Mouse (Mus musculus) liver, postnatal 0 days (tissue): ENCODE results near the gene Hal. TPM values are rescaled to one million over a fixed set of nuclear protein-coding genes. Genes with fewer than 3 reads are reported as not detected.

Source experiments
- ATAC-seq: fragments of 200-750 bp; cut with Nextera tagmentation; 2 replicates; pipeline ENCODE4 v1.8.0; 2017; ENCODE audit warnings: mild to moderate bottlenecking, moderate library complexity
- DNase-seq: peaks from one replicate; pipeline ENCODE4 v3.0.0-alpha.2; 2016
- H3K27ac ChIP-seq: fragments of 300-500 bp; sonication (generic); 2 replicates; pipeline ENCODE4 v1.5.1; 2014; ENCODE audit warnings: antibody characterized with exemption, moderate library complexity, mild to moderate bottlenecking, low read depth
- H3K27me3 ChIP-seq: fragments of 300-500 bp; sonication (generic); 2 replicates; pipeline ENCODE4 v1.6.1; 2014; ENCODE audit warnings: low read length, control low read depth, mixed read lengths; ENCODE audit not compliant: insufficient read depth
- H3K36me3 ChIP-seq: fragments of 300-500 bp; sonication (generic); replicated peaks from 2 replicates; pipeline ENCODE4 v1.6.1; 2014; ENCODE audit warnings: mild to moderate bottlenecking, control low read depth, low read length, moderate library complexity, mixed read lengths; ENCODE audit not compliant: insufficient read depth
- H3K4me1 ChIP-seq: fragments of 300-500 bp; sonication (generic); 2 replicates; pipeline ENCODE4 v1.6.1; 2014; ENCODE audit warnings: antibody characterized with exemption, mild to moderate bottlenecking, control low read depth; ENCODE audit not compliant: insufficient read depth
- H3K4me2 ChIP-seq: fragments of 300-500 bp; sonication (generic); 2 replicates; pipeline ENCODE4 v1.6.1; 2014; ENCODE audit warnings: low read depth, mild to moderate bottlenecking, low read length, moderate library complexity, mixed read lengths
- H3K4me3 ChIP-seq: fragments of 300-500 bp; sonication (generic); 2 replicates; pipeline ENCODE4 v1.5.1; 2014; ENCODE audit warnings: low read depth, low read length
- H3K9ac ChIP-seq: fragments of 300-500 bp; sonication (generic); replicated peaks from 2 replicates; pipeline ENCODE4 v1.6.1; 2014; ENCODE audit warnings: mild to moderate bottlenecking, moderate library complexity
- H3K9me3 ChIP-seq: fragments of 300-500 bp; sonication (generic); 2 replicates; pipeline ENCODE4 v1.6.1; 2016; ENCODE audit warnings: mild to moderate bottlenecking, control low read depth, low read length, mixed read lengths
- CTCF ChIP-seq: sonication (generic); IDR thresholded peaks from 2 replicates; pipeline ENCODE4 v1.5.1; 2016; ENCODE audit warnings: antibody characterized with exemption, low read depth
- EP300 ChIP-seq: IDR thresholded peaks from 2 replicates; pipeline ENCODE4 v1.6.1; 2016; ENCODE audit warnings: antibody characterized with exemption, low read depth, mild to moderate bottlenecking
- WGBS: fragments of 180-500 bp; shearing (Covaris S2); extraction: QIAGEN DNeasy Blood & Tissue Kit; methylation state at CpG from one replicate; pipeline ENCODE4 v1.1.7; 2014; ENCODE audit not compliant: insufficient replicate concordance; 5-methylcytosine and 5-hydroxymethylcytosine counted together
- polyA plus RNA-seq: library from polyadenylated mRNA; unstranded; fragments of >200 nt; fragmentation: Nextera tagmentation; extraction: Ambion mirVana; gene quantifications from 2 replicates; pipeline ENCODE4 v1.2.1, GENCODE M21; 2015

Gene Hal
- 30.0 and 44.0 TPM in 2 replicates for polyA plus RNA-seq

- H3K4me1 ChIP-seq, result peaks cover 18% of the 10 kb centered on the region
- H3K27me3 ChIP-seq, result no peaks in the 10 kb centered on the region
- peak within 1 kb of the TSS; percentile 1 for H3K9ac ChIP-seq
- H3K4me2 ChIP-seq, result peak within 1 kb of the TSS; percentile 60
- peak within 1 kb of the TSS; percentile 4 for H3K4me3 ChIP-seq
- TF ChIP-seq EP300, result peak; percentile 85
- no peak for TF ChIP-seq CTCF
- peak within 1 kb of the TSS; percentile 91 for H3K27ac ChIP-seq
- H3K36me3 ChIP-seq, result peaks cover 15% of the 10 kb centered on the region
- peak; percentile 91 for ATAC-seq
- peak; percentile 73 for DNase-seq
- 51% methylated on average over 17 of the region's 17 CpGs for WGBS
- no peaks in the 10 kb centered on the region for H3K9me3 ChIP-seq
Measured at GRCm38 (mm10) chr10:93488066-93488827, at the start of gene Hal. Hal (plus strand) TSS chr10:93488768.

DNA sequence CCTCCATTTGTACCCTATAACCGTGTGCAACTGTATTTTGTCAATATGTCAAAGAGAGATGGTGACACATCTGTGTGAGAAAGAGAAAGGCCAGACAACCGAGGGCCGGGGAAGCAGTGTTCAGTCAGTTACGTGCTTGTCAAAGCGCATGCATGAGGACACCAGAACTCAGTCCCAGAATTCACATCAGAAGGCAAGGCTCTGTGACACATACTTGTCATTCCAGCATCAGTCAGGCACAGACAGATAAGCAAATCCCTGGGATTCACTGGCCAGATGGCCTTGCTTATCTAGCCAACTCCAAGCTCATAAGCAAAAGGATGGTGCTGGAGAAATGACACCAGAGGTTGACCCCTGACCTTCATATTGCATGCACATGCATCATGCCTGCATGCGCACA, 47.1 kb upstream of the Hal start:
- ATAC-seq (no peak), DNase-seq (no peak)
- H3K4me3 ChIP-seq, result no peak overlapping the region
- no peaks in the 10 kb centered on the region for H3K36me3 ChIP-seq
- no peak overlapping the region for H3K27ac ChIP-seq
- 77% methylated on average over 6 of the region's 6 CpGs for WGBS
- no peak overlapping the region for H3K9ac ChIP-seq
- H3K4me1 ChIP-seq, result no peaks in the 10 kb centered on the region
- TF ChIP-seq CTCF (no peak), EP300 (no peak)
- H3K27me3 ChIP-seq, result no peaks in the 10 kb centered on the region
- no peaks in the 10 kb centered on the region for H3K9me3 ChIP-seq
- H3K4me2 ChIP-seq, result no peak overlapping the region

DNA sequence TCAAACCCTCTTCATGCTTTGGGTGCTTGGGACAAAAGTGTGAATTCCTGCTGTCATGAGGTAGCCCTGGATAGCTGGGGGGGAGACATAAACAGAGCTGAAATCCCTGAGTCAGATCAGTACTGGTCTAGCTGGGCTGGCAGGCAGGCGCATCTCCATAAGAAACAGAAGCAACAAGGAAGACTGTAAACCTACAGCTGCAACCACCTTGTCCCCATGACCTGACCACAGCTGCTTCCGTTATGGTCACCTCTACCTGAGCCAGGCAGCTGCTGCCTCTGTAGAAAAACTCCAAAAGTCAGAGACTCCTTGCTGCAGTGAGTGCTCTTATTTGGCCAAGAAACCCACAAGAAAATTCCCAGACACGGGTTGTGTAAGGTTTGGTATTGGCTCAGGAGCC, 46.4 kb upstream of the Hal start:
- Histone ChIP-seq H3K4me2 (no peak overlapping the region), H3K4me3 (no peak overlapping the region), H3K9me3 (no peaks in the 10 kb centered on the region), H3K36me3 (no peaks in the 10 kb centered on the region), H3K27ac (no peak overlapping the region; the same call in 1 of the 2 replicates), H3K4me1 (no peaks in the 10 kb centered on the region), H3K27me3 (no peaks in the 10 kb centered on the region), H3K9ac (no peak overlapping the region)
- WGBS, result 65% methylated on average over 3 of the region's 3 CpGs
- no peak for TF ChIP-seq CTCF
- TF ChIP-seq EP300, result no peak
- ATAC-seq, result no peak
- DNase-seq, result no peak

DNA sequence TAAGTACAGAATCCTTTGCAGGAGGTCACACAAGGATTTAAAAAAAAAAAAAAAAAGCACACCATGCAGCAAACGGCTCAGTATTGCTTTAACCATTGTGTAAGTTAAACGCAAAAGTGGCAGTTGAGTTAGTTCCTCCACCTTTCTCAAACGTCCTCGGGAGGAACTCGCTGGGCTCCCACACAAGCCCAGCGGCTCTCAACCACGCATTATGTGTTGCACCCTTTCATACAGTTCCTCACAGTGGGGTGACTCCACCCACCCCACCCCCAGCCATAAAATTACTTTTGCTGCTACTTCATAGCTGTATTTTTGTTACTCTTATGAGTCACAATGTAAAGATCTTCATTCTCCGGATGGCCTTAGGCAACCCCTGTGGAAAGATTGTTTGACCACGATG, 44.2 kb upstream of the Hal start:
- Histone ChIP-seq H3K36me3 (no peaks in the 10 kb centered on the region), H3K9me3 (no peaks in the 10 kb centered on the region), H3K4me3 (no peak overlapping the region), H3K27ac (peak overlapping the region; percentile 70), H3K27me3 (no peaks in the 10 kb centered on the region), H3K4me2 (peak overlapping the region; percentile 44), H3K9ac (no peak overlapping the region), H3K4me1 (peaks cover 2% of the 10 kb centered on the region; the same call in 1 of the 2 replicates)
- no peak for TF ChIP-seq CTCF
- no peak for TF ChIP-seq EP300
- WGBS, result 45% methylated on average over 9 of the region's 9 CpGs
- DNase-seq, result no peak
- ATAC-seq, result peak; percentile 59

- ATAC-seq (no peak), DNase-seq (no peak)
- no peaks in the 10 kb centered on the region for H3K36me3 ChIP-seq
- 0 out of 2 replicates have a peak overlapping the region, but pooled peaks have one; percentile 6 for H3K27ac ChIP-seq
- H3K4me2 ChIP-seq, result no peak overlapping the region
- 53% methylated on average over 10 of the region's 10 CpGs for WGBS
- H3K9me3 ChIP-seq, result no peaks in the 10 kb centered on the region
- TF ChIP-seq EP300 (no peak), CTCF (no peak)
- peaks cover 2% of the 10 kb centered on the region; the same call in 1 of the 2 replicates for H3K4me1 ChIP-seq
- H3K27me3 ChIP-seq, result no peaks in the 10 kb centered on the region
- no peak overlapping the region for H3K9ac ChIP-seq
- H3K4me3 ChIP-seq, result no peak overlapping the region
Measured at GRCm38 (mm10) chr10:93447398-93447797, 41.2 kb upstream of the Hal start.

DNA sequence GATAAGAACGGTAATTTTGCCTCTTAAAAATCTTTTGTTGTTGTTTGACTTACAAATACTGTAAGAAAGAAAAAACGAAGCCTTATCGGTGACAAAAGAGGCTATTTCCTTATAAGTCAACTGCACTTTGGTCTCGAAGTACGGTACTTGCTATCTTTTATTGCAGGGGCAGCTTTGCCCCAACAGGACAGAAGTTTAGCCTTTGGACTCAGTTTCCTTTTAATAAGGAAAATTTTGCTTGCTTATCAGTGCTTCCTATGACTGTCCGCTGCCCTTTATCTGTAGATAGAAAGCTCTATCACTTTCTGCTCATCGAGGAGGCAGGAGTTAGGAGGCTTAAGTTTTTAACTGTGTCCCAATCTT, 33.9 kb upstream of the Hal start:
- H3K27me3 ChIP-seq, result no peaks in the 10 kb centered on the region
- H3K27ac ChIP-seq, result no peak overlapping the region
- ATAC-seq, result no peak
- peaks cover 16% of the 10 kb centered on the region for H3K4me1 ChIP-seq
- H3K4me3 ChIP-seq, result peak overlapping the region; percentile 96
- 7% methylated on average over 7 of the region's 7 CpGs for WGBS
- H3K4me2 ChIP-seq, result peak overlapping the region; percentile 99
- H3K9ac ChIP-seq, result peak overlapping the region; percentile 61
- DNase-seq, result no peak
- H3K36me3 ChIP-seq, result no peaks in the 10 kb centered on the region
- no peaks in the 10 kb centered on the region for H3K9me3 ChIP-seq
- TF ChIP-seq EP300, result no peak
